Mouse (Mus musculus): ENCODE measurements around the gene 9930021J03Rik. TPM values are rescaled to one million over a fixed set of nuclear protein-coding genes. Genes with fewer than 3 reads are reported as not detected.

Gene 9930021J03Rik
- polyA plus RNA-seq, 1 experiment from 2014 or later, result 8.0 TPM

- Histone ChIP-seq H3K36me3 (ENCODE audit: control insufficient read depth, insufficient read depth, low read length) (peaks cover 21% of the 10 kb centered on the region), H3K27ac (replicated peaks; ENCODE audit: low read depth, low read length) (no peak overlapping the region), H3K9me3 (ENCODE audit: control insufficient read depth, low read length) (no peaks in the 10 kb centered on the region), H3K27me3 (replicated peaks; ENCODE audit: control insufficient read depth, insufficient read depth, low read length) (no peaks in the 10 kb centered on the region), H3K9ac (ENCODE audit: low read depth, low read length) (no peak overlapping the region), H3K4me1 (ENCODE audit: control insufficient read depth, insufficient read depth, low read length) (no peaks in the 10 kb centered on the region), H3K4me2 (ENCODE audit: low read depth, low read length) (no peak overlapping the region), H3K4me3 (ENCODE audit: low read depth, low read length) (no peak overlapping the region)
- no peak for DNase-seq (ENCODE audit: low spot score)
- ATAC-seq (ENCODE audit: low read depth), result no peak
- 91% methylated on average over 2 of the region's 2 CpGs for WGBS
These were observed 22.9 kb downstream of the 9930021J03Rik start for GRCm38 (mm10) chr19:29782914-29783313.

- Histone ChIP-seq H3K27ac (replicated peaks; ENCODE audit: low read depth, low read length) (no peak overlapping the region), H3K4me2 (ENCODE audit: low read depth, low read length) (no peak overlapping the region), H3K4me3 (ENCODE audit: low read depth, low read length) (no peak overlapping the region), H3K4me1 (ENCODE audit: control insufficient read depth, insufficient read depth, low read length) (no peaks in the 10 kb centered on the region), H3K9me3 (ENCODE audit: control insufficient read depth, low read length) (0 out of 2 replicates have a peak, but pooled peaks cover 1% of the 10 kb centered on the region), H3K9ac (ENCODE audit: low read depth, low read length) (no peak overlapping the region), H3K36me3 (ENCODE audit: control insufficient read depth, insufficient read depth, low read length) (peaks cover 9% of the 10 kb centered on the region), H3K27me3 (replicated peaks; ENCODE audit: control insufficient read depth, insufficient read depth, low read length) (no peaks in the 10 kb centered on the region)
- DNase-seq (ENCODE audit: low spot score) (no peak), ATAC-seq (ENCODE audit: low read depth) (no peak)
- 63% methylated on average over 2 of the region's 2 CpGs for WGBS
These were observed 51.9 kb downstream of the 9930021J03Rik start for GRCm38 (mm10) chr19:29753939-29754338.

- H3K4me1 ChIP-seq (ENCODE audit: control insufficient read depth, insufficient read depth, low read length), result no peaks in the 10 kb centered on the region
- no peak overlapping the region for H3K9ac ChIP-seq (ENCODE audit: low read depth, low read length)
- ATAC-seq (ENCODE audit: low read depth) (no peak), DNase-seq (ENCODE audit: low spot score) (no peak)
- no peak overlapping the region for H3K4me2 ChIP-seq (ENCODE audit: low read depth, low read length)
- no peak overlapping the region for H3K27ac ChIP-seq (replicated peaks; ENCODE audit: low read depth, low read length)
- no peak overlapping the region for H3K4me3 ChIP-seq (ENCODE audit: low read depth, low read length)
- WGBS, result 97% methylated on average over 3 of the region's 3 CpGs
- no peaks in the 10 kb centered on the region for H3K27me3 ChIP-seq (replicated peaks; ENCODE audit: control insufficient read depth, insufficient read depth, low read length)
- no peaks in the 10 kb centered on the region for H3K9me3 ChIP-seq (ENCODE audit: control insufficient read depth, low read length)
- peaks cover 16% of the 10 kb centered on the region for H3K36me3 ChIP-seq (ENCODE audit: control insufficient read depth, insufficient read depth, low read length)
These were observed 54.8 kb downstream of the 9930021J03Rik start for GRCm38 (mm10) chr19:29750994-29751393.

GRCm38 (mm10) chr19:29743531-29743930 lies 62.3 kb downstream of the 9930021J03Rik start:
- H3K4me2 ChIP-seq (ENCODE audit: low read depth, low read length), result no peak overlapping the region

GRCm38 (mm10) chr19:29740661-29741060 lies 65.1 kb downstream of the 9930021J03Rik start:
- H3K4me1 ChIP-seq (ENCODE audit: control insufficient read depth, insufficient read depth, low read length), result no peaks in the 10 kb centered on the region
- no peak overlapping the region for H3K9ac ChIP-seq (ENCODE audit: low read depth, low read length)
- H3K4me2 ChIP-seq (ENCODE audit: low read depth, low read length), result no peak overlapping the region
- no peak overlapping the region for H3K4me3 ChIP-seq (ENCODE audit: low read depth, low read length)
- H3K36me3 ChIP-seq (ENCODE audit: control insufficient read depth, insufficient read depth, low read length), result no peaks in the 10 kb centered on the region
- 93% methylated on average over 1 of the region's 1 CpGs for WGBS
- H3K27me3 ChIP-seq (replicated peaks; ENCODE audit: control insufficient read depth, insufficient read depth, low read length), result no peaks in the 10 kb centered on the region
- H3K9me3 ChIP-seq (ENCODE audit: control insufficient read depth, low read length), result no peaks in the 10 kb centered on the region
- no peak overlapping the region for H3K27ac ChIP-seq (replicated peaks; ENCODE audit: low read depth, low read length)
- no peak for ATAC-seq (ENCODE audit: low read depth)
- no peak for DNase-seq (ENCODE audit: low spot score)

More at GRCm38 (mm10) chr19:29743531-29743930, 62.3 kb downstream of the 9930021J03Rik start:
- Histone ChIP-seq H3K4me1 (ENCODE audit: control insufficient read depth, insufficient read depth, low read length) (no peaks in the 10 kb centered on the region), H3K9me3 (ENCODE audit: control insufficient read depth, low read length) (no peaks in the 10 kb centered on the region), H3K36me3 (ENCODE audit: control insufficient read depth, insufficient read depth, low read length) (peaks cover 6% of the 10 kb centered on the region; the same call in 1 of the 2 replicates), H3K9ac (ENCODE audit: low read depth, low read length) (no peak overlapping the region), H3K4me3 (ENCODE audit: low read depth, low read length) (no peak overlapping the region), H3K27me3 (replicated peaks; ENCODE audit: control insufficient read depth, insufficient read depth, low read length) (no peaks in the 10 kb centered on the region), H3K27ac (replicated peaks; ENCODE audit: low read depth, low read length) (no peak overlapping the region)
- DNase-seq (ENCODE audit: low spot score) (no peak), ATAC-seq (ENCODE audit: low read depth) (no peak)
- WGBS, result 87% methylated on average over 5 of the region's 5 CpGs

- Histone ChIP-seq H3K4me3 (ENCODE audit: low read depth, low read length) (no peak overlapping the region), H3K9me3 (ENCODE audit: control insufficient read depth, low read length) (no peaks in the 10 kb centered on the region), H3K27ac (replicated peaks; ENCODE audit: low read depth, low read length) (no peak overlapping the region), H3K27me3 (replicated peaks; ENCODE audit: control insufficient read depth, insufficient read depth, low read length) (no peaks in the 10 kb centered on the region), H3K4me2 (ENCODE audit: low read depth, low read length) (no peak overlapping the region), H3K4me1 (ENCODE audit: control insufficient read depth, insufficient read depth, low read length) (no peaks in the 10 kb centered on the region), H3K9ac (ENCODE audit: low read depth, low read length) (no peak overlapping the region), H3K36me3 (ENCODE audit: control insufficient read depth, insufficient read depth, low read length) (no peaks in the 10 kb centered on the region)
- DNase-seq (ENCODE audit: low spot score) (no peak), ATAC-seq (ENCODE audit: low read depth) (no peak)
- WGBS, result 77% methylated on average over 2 of the region's 2 CpGs
These were observed 66.2 kb downstream of the 9930021J03Rik start for GRCm38 (mm10) chr19:29739608-29740007.

- no peak overlapping the region for H3K9ac ChIP-seq (ENCODE audit: low read depth, low read length)
- DNase-seq (ENCODE audit: low spot score), result no peak
- H3K36me3 ChIP-seq (ENCODE audit: control insufficient read depth, insufficient read depth, low read length), result no peaks in the 10 kb centered on the region
- no peaks in the 10 kb centered on the region for H3K4me1 ChIP-seq (ENCODE audit: control insufficient read depth, insufficient read depth, low read length)
- no peak overlapping the region for H3K4me3 ChIP-seq (ENCODE audit: low read depth, low read length)
- WGBS, result 80% methylated on average over 3 of the region's 3 CpGs
- H3K4me2 ChIP-seq (ENCODE audit: low read depth, low read length), result no peak overlapping the region
- no peak for ATAC-seq (ENCODE audit: low read depth)
- H3K9me3 ChIP-seq (ENCODE audit: control insufficient read depth, low read length), result no peaks in the 10 kb centered on the region
- H3K27ac ChIP-seq (replicated peaks; ENCODE audit: low read depth, low read length), result no peak overlapping the region
- no peaks in the 10 kb centered on the region for H3K27me3 ChIP-seq (replicated peaks; ENCODE audit: control insufficient read depth, insufficient read depth, low read length)
These were observed 70.4 kb downstream of the 9930021J03Rik start for GRCm38 (mm10) chr19:29735421-29735820.

- Histone ChIP-seq H3K27ac (replicated peaks; ENCODE audit: low read depth, low read length) (no peak overlapping the region), H3K36me3 (ENCODE audit: control insufficient read depth, insufficient read depth, low read length) (peaks cover 46% of the 10 kb centered on the region), H3K9ac (ENCODE audit: low read depth, low read length) (no peak overlapping the region), H3K9me3 (ENCODE audit: control insufficient read depth, low read length) (no peaks in the 10 kb centered on the region), H3K4me3 (ENCODE audit: low read depth, low read length) (no peak overlapping the region), H3K27me3 (replicated peaks; ENCODE audit: control insufficient read depth, insufficient read depth, low read length) (no peaks in the 10 kb centered on the region), H3K4me1 (ENCODE audit: control insufficient read depth, insufficient read depth, low read length) (no peaks in the 10 kb centered on the region), H3K4me2 (ENCODE audit: low read depth, low read length) (no peak overlapping the region)
- ATAC-seq (ENCODE audit: low read depth) (no peak), DNase-seq (ENCODE audit: low spot score) (no peak)
- over 99% methylated on average over 3 of the region's 3 CpGs for WGBS
These were observed 87.3 kb downstream of the 9930021J03Rik start for GRCm38 (mm10) chr19:29718476-29718875.

- Histone ChIP-seq H3K9me3 (ENCODE audit: control insufficient read depth, low read length) (no peaks in the 10 kb centered on the region), H3K9ac (ENCODE audit: low read depth, low read length) (no peak overlapping the region), H3K4me3 (ENCODE audit: low read depth, low read length) (no peak overlapping the region), H3K36me3 (ENCODE audit: control insufficient read depth, insufficient read depth, low read length) (peaks cover 43% of the 10 kb centered on the region), H3K27me3 (replicated peaks; ENCODE audit: control insufficient read depth, insufficient read depth, low read length) (no peaks in the 10 kb centered on the region), H3K27ac (replicated peaks; ENCODE audit: low read depth, low read length) (no peak overlapping the region), H3K4me1 (ENCODE audit: control insufficient read depth, insufficient read depth, low read length) (no peaks in the 10 kb centered on the region), H3K4me2 (ENCODE audit: low read depth, low read length) (no peak overlapping the region)
- ATAC-seq (ENCODE audit: low read depth), result no peak
- DNase-seq (ENCODE audit: low spot score), result no peak
- WGBS, result 86% methylated on average over 3 of the region's 3 CpGs
These were observed 87.9 kb downstream of the 9930021J03Rik start for GRCm38 (mm10) chr19:29717854-29718253.

All from embryonic facial prominence, embryonic 14.5 days (tissue).